Mouse (Mus musculus) limb, embryonic 15.5 days (tissue): ENCODE data around the gene Atp1a2. TPM values are rescaled to one million over a fixed set of nuclear protein-coding genes. Genes with fewer than 3 reads are reported as not detected.

Experiments used
- ATAC-seq: fragments of 200-750 bp; cut with Nextera tagmentation; 2 replicates; pipeline ENCODE4 v1.8.0; 2017; ENCODE audit warnings: low read depth, moderate TSS enrichment; ENCODE audit not compliant: insufficient number of reproducible peaks, low FRiP score, low TSS enrichment
- H3K27ac ChIP-seq: fragments of 300-500 bp; sonication (generic); 2 replicates; pipeline ENCODE4 v1.5.1; 2015; ENCODE audit warnings: moderate library complexity, mild to moderate bottlenecking, inconsistent platforms
- H3K27me3 ChIP-seq: fragments of 300-500 bp; sonication (generic); 2 replicates; pipeline ENCODE4 v1.6.1; 2015; ENCODE audit warnings: inconsistent platforms
- H3K36me3 ChIP-seq: fragments of 300-500 bp; sonication (generic); 2 replicates; pipeline ENCODE4 v1.6.1; 2015; ENCODE audit warnings: inconsistent platforms
- H3K4me1 ChIP-seq: fragments of 300-500 bp; sonication (generic); 2 replicates; pipeline ENCODE4 v1.6.1; 2015; ENCODE audit warnings: inconsistent platforms
- H3K4me2 ChIP-seq: fragments of 300-500 bp; sonication (generic); 2 replicates; pipeline ENCODE4 v1.6.1; 2015; ENCODE audit warnings: mild to moderate bottlenecking, inconsistent platforms
- H3K4me3 ChIP-seq: fragments of 300-500 bp; sonication (generic); 2 replicates; pipeline ENCODE4 v1.5.1; 2015; ENCODE audit warnings: mild to moderate bottlenecking, inconsistent platforms
- H3K9ac ChIP-seq: fragments of 300-500 bp; sonication (generic); 2 replicates; pipeline ENCODE4 v1.6.1; 2015; ENCODE audit warnings: inconsistent platforms
- H3K9me3 ChIP-seq: fragments of 300-500 bp; sonication (generic); 2 replicates; pipeline ENCODE4 v1.6.1; 2016; ENCODE audit warnings: inconsistent platforms
- WGBS: fragments of 180-500 bp; shearing (Covaris S2); methylation state at CpG from one replicate; pipeline ENCODE4 v1.1.7; 2015; 5-methylcytosine and 5-hydroxymethylcytosine counted together
- polyA plus RNA-seq: library from polyadenylated mRNA; unstranded; fragments of >200 nt; fragmentation: Nextera tagmentation; extraction: Ambion mirVana; gene quantifications from 2 replicates; pipeline ENCODE4 v1.2.1, GENCODE M21; 2015

Gene Atp1a2
- polyA plus RNA-seq, 1 experiment from 2014 or later: 5.0 TPM

DNA sequence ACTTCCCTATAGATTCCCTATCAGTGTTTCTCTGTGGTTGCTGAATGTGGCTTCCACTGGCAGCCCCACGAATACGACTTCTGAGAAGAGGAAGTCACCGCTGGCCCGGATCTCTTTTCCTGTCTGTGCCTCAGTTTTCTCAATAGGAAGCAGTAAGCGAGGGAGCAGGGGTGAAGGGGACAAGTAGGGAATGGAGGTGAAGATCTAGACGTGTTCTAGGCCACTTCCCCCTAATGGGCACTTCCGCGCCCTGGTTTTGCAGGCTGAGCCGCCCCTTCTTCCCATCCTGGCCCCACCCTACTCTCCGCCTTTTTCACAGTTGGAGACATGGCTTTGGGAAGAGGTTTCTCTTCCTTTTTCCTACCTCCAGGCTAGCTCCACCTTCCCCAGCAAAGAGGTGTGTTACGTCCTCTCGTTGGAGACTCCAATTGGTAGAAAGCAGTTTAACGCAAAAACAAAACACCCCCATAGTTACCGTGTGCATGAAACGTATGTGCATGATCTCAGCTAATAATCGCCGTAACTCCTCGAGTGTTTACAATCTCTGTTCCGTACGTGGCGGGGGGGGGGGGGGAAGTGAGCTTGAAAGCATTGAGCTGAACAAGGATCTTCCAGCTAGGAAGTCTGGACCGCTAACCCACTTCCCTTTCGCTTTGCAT is 13.5 kb upstream of the Atp1a2 start:
- H3K4me2 ChIP-seq: peak overlapping the region; percentile 97
- ATAC-seq: peak; percentile 60

DNA sequence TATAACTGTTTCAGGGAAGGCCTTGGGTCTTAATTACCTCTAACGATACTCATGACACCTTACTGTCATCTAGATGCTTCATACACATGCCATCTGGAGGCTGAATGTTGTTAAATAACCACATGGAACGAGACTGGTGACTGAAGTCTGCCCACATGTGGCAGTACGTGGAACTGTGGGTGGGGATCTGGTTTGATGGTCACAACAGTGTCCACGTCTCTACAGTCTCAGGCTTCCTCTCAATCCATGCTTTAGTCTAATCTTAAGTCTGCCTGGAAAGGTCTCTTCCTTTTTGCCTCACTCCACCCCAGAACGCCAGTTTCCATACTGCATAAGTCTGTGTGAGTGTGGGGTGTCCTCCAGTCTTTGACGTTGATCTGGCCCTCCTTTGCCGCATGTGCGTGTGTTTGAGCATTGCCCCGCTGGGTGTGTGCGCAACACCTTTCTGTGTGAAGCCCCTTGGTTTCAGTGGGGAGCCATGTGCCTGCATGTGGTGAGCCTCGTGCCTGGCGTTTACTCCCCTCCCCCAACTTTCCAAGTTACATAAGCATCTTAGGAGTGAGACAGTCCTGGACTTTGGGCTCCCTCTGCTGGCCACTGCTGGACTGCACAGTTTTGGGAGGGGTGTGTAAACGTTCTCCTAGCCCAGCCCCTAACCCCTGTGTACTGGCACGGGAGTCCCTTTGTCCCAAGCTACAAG is 12.0 kb upstream of the Atp1a2 start:
- peak; percentile 84 for ATAC-seq
- no peak overlapping the region for H3K9ac ChIP-seq
- peak overlapping the region; percentile 67 for H3K4me2 ChIP-seq
- H3K4me3 ChIP-seq: peak overlapping the region; percentile 28
- no peaks in the 10 kb centered on the region for H3K9me3 ChIP-seq
- H3K27me3 ChIP-seq: no peaks in the 10 kb centered on the region
- peaks cover 45% of the 10 kb centered on the region for H3K4me1 ChIP-seq
- no peaks in the 10 kb centered on the region for H3K36me3 ChIP-seq
- WGBS: 1% methylated on average over 14 of the region's 14 CpGs
- H3K27ac ChIP-seq: peak overlapping the region; percentile 95

More for the DNA sequence above, 13.5 kb upstream of the Atp1a2 start:
- peaks cover 45% of the 10 kb centered on the region for H3K4me1 ChIP-seq
- WGBS: 3% methylated on average over 23 of the region's 23 CpGs
- peak overlapping the region; percentile 60; the same call in 1 of the 2 replicates for H3K9ac ChIP-seq
- H3K4me3 ChIP-seq: peak overlapping the region; percentile 69
- H3K9me3 ChIP-seq: no peaks in the 10 kb centered on the region
- H3K27me3 ChIP-seq: no peaks in the 10 kb centered on the region
- H3K36me3 ChIP-seq: 0 out of 2 replicates have a peak, but pooled peaks cover 4% of the 10 kb centered on the region
- H3K27ac ChIP-seq: peak overlapping the region; percentile 95

DNA sequence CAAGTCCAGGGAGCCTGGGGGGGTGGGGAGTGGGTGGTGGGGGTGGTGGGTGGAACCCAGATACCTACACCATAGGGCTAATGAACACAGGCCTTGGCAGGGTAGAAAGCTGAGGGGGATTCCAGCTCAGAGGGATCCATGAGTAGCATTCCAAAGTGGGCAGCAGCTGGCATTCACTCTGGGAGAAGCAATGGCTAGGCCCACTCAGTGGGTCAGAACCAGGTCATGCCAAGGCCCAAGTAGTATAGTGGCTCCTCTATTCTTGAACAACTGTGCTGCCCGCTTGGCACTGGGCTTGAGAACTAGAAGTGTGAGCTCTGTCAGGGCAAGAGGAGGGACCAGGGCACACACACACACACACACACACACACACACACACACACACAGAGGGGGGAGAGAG is 10.5 kb upstream of the Atp1a2 start:
- 100% methylated on average over 1 of the region's 1 CpGs for WGBS
- no peak overlapping the region for H3K9ac ChIP-seq
- peaks cover 36% of the 10 kb centered on the region for H3K4me1 ChIP-seq
- no peak for ATAC-seq
- no peak overlapping the region for H3K4me3 ChIP-seq
- no peaks in the 10 kb centered on the region for H3K27me3 ChIP-seq
- no peaks in the 10 kb centered on the region for H3K36me3 ChIP-seq
- peak overlapping the region; percentile 72 for H3K27ac ChIP-seq
- no peaks in the 10 kb centered on the region for H3K9me3 ChIP-seq
- no peak overlapping the region for H3K4me2 ChIP-seq

DNA sequence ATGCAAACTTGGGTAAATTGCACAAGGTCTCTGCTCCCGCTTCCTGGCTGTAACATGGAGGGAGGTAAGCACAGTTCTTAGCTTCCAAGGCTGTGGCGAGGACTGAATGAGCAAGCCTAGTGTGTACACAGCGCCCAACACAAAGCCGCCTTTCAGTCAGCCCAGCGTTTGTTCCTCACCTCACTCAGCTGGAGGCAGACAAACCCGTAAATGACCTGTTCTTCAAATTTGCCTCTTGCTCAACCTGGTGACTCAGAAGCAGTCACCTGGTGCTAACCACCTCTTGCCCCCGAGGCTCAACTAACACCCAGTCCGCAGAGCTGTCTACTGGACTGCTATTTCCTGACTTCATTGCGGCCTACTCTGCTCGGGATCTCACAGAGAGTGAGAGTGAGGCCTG is 10.1 kb upstream of the Atp1a2 start:
- WGBS: 52% methylated on average over 10 of the region's 10 CpGs

DNA sequence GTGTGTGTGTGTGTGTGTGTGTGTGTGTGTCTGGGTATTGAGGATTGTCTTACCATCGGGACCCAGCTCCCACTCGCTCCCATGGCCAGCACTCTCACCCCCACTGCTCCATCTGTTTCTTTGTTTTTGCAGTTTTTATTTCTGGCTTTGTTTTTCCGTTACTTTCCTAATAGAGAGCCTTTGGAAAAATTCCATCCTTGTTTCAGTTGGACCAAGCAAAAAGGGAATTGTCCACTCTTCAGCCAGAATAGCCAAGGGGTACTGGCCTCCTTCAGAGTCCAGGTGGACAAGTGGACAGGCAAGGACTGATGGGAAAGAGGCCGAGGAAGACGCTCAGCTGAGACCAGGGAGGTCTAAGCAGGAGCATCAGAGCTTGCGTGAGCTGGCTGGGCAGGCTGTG is 9.0 kb upstream of the Atp1a2 start:
- peaks cover 36% of the 10 kb centered on the region for H3K4me1 ChIP-seq
- 65% methylated on average over 6 of the region's 6 CpGs for WGBS

More for the DNA sequence above, 10.1 kb upstream of the Atp1a2 start:
- 0 out of 2 replicates have a peak, but pooled peaks have one; percentile 1 for ATAC-seq
- Histone ChIP-seq H3K4me1 (peaks cover 32% of the 10 kb centered on the region), H3K27me3 (no peaks in the 10 kb centered on the region), H3K36me3 (no peaks in the 10 kb centered on the region), H3K9me3 (no peaks in the 10 kb centered on the region), H3K9ac (no peak overlapping the region), H3K4me3 (no peak overlapping the region), H3K4me2 (no peak overlapping the region), H3K27ac (peak overlapping the region; percentile 72)

DNA sequence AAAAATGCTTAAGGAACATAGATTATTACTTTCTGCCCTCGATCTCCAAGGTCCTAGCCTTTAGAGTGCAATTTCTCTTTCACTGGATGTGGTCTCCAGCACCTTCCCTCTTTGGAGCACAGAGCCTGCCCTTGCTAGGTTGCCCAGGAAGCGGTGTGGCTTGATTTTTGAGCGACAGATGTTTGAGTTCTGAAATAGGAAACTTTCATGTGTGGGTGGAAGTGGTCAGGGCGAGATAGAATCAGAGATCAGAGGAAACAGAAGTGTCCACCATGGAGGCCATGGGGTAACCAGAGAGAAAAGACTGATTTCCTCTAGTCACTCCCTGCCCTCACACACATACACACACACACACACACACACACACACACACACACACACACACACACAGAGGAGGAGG is 8.3 kb upstream of the Atp1a2 start:
- 59% methylated on average over 4 of the region's 4 CpGs for WGBS
- Histone ChIP-seq H3K36me3 (no peaks in the 10 kb centered on the region), H3K27ac (no peak overlapping the region), H3K9me3 (no peaks in the 10 kb centered on the region), H3K4me2 (no peak overlapping the region), H3K4me1 (peaks cover 35% of the 10 kb centered on the region), H3K9ac (no peak overlapping the region), H3K27me3 (no peaks in the 10 kb centered on the region), H3K4me3 (no peak overlapping the region)
- ATAC-seq: no peak

More for the DNA sequence above, 9.0 kb upstream of the Atp1a2 start:
- Histone ChIP-seq H3K4me3 (no peak overlapping the region), H3K27ac (no peak overlapping the region; the same call in 1 of the 2 replicates), H3K27me3 (no peaks in the 10 kb centered on the region), H3K9me3 (no peaks in the 10 kb centered on the region), H3K4me2 (no peak overlapping the region), H3K9ac (no peak overlapping the region), H3K36me3 (no peaks in the 10 kb centered on the region)
- no peak for ATAC-seq

DNA sequence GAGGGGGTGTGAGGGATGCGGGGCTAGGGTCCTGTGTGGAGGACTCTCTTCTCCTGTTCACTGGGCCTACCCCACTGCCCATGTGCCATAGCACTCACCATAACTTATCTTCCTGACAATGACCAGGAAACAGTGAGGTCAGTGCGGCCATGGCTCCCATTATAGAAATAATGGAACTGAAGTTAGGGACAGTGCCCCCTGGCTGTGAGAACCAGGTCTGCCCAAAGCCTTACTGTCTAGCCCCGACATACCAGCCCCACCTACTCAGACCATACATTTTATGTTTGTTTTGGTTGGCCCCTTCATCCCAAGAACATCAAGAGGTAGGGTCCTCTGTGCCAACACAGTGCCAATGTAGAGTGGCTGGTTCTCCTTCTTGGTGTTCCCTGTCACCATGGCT is 7.8 kb upstream of the Atp1a2 start:
- peaks cover 35% of the 10 kb centered on the region for H3K4me1 ChIP-seq
- no peak overlapping the region for H3K4me3 ChIP-seq
- no peaks in the 10 kb centered on the region for H3K9me3 ChIP-seq
- no peak overlapping the region for H3K9ac ChIP-seq
- no peaks in the 10 kb centered on the region for H3K36me3 ChIP-seq
- no peak overlapping the region for H3K4me2 ChIP-seq
- H3K27me3 ChIP-seq: no peaks in the 10 kb centered on the region
- ATAC-seq: no peak
- no peak overlapping the region for H3K27ac ChIP-seq
- WGBS: 69% methylated on average over 3 of the region's 3 CpGs

DNA sequence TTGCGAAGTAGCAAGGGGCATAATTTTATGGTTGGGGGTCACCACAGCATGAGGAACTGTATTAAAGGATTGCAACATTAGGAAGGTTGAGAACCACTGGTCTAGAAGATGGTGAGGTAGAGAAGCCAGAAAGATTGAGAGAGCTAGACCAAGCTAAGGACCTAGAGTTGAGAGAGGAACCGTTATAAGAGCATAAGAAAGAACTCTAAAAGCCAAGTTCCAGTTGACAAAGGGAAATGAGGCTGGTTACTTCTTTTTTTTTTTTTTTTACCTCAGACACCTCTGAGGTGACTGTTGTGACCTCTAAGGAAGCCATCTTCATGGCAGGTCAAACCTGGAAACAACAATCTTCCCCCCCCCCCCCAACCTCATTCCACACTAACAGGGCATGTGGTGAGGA is 7.3 kb upstream of the Atp1a2 start:
- Histone ChIP-seq H3K9ac (no peak overlapping the region), H3K4me2 (no peak overlapping the region), H3K27ac (no peak overlapping the region), H3K9me3 (no peaks in the 10 kb centered on the region), H3K36me3 (no peaks in the 10 kb centered on the region), H3K27me3 (no peaks in the 10 kb centered on the region), H3K4me3 (no peak overlapping the region), H3K4me1 (peaks cover 34% of the 10 kb centered on the region)
- WGBS: 88% methylated on average over 2 of the region's 2 CpGs
- no peak for ATAC-seq

DNA sequence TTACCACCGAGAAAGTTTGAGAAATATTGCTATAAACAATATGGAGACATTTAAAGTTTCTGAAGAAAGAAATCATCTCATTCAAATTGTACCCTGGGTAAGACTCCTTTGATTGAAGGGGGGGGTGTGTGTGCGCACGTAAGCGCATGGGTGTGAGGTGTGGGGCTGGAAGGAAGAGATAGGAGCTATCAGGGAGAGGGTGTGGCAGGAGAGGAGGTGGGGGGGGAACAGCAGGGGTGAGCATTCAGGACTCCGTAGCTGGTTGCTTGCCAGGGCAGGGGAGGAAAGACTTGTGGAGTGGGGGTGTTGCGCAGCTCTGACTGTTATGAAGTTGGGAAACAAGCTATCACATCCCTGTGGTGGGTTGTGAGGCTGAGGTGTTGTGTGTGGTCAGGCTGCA is 6.6 kb upstream of the Atp1a2 start:
- ATAC-seq: no peak
- no peak overlapping the region for H3K4me2 ChIP-seq
- WGBS: 67% methylated on average over 6 of the region's 6 CpGs
- no peaks in the 10 kb centered on the region for H3K9me3 ChIP-seq
- H3K27me3 ChIP-seq: no peaks in the 10 kb centered on the region
- H3K36me3 ChIP-seq: no peaks in the 10 kb centered on the region
- no peak overlapping the region for H3K4me3 ChIP-seq
- peaks cover 35% of the 10 kb centered on the region for H3K4me1 ChIP-seq
- no peak overlapping the region for H3K27ac ChIP-seq
- no peak overlapping the region for H3K9ac ChIP-seq

DNA sequence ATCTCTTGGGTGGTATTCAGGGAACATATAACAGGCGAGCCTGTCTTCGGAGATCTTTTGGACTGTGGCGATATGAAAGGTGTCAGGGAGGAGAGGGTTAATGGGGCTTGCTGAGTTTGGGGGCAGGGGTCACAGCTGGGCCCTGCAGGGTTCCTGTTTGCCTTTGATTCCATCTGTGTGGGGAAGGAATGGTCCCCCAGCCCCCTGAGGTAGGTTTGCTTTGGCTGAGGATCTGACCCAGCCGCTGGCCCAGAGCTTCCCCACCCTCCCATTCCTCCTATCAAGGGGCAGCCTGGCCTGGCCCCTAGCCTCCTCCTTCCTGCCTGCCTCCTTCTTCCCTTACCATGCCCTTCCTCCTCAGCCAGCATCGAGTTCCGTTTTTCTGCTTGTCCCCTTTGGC is 5.0 kb upstream of the Atp1a2 start:
- Histone ChIP-seq H3K4me2 (no peak overlapping the region), H3K27ac (no peak overlapping the region), H3K9ac (no peak overlapping the region), H3K4me3 (no peak overlapping the region), H3K27me3 (no peaks in the 10 kb centered on the region), H3K36me3 (no peaks in the 10 kb centered on the region), H3K9me3 (no peaks in the 10 kb centered on the region), H3K4me1 (peaks cover 39% of the 10 kb centered on the region)
- 19% methylated on average over 6 of the region's 6 CpGs for WGBS
- ATAC-seq: no peak

DNA sequence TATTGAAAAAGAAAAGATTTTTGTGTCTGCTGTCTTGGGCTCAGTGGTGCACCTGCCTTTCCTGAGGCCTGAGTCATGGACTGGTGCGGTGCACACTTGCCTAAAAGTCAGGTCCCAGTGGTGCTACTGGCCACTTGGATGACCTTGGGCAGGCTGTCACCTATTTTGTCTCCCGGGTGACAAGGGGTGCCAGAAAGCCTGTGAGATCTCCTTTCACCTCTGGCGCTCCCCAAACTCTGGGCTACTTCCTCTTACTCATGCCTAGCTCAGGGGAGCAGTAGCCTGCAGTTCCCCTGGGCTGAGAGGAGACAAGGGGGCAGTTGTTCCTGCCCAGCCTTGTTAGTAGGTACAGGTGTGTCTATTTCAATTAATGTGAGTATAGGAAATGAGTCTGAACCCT is 4.4 kb upstream of the Atp1a2 start:
- 69% methylated on average over 3 of the region's 3 CpGs for WGBS

DNA sequence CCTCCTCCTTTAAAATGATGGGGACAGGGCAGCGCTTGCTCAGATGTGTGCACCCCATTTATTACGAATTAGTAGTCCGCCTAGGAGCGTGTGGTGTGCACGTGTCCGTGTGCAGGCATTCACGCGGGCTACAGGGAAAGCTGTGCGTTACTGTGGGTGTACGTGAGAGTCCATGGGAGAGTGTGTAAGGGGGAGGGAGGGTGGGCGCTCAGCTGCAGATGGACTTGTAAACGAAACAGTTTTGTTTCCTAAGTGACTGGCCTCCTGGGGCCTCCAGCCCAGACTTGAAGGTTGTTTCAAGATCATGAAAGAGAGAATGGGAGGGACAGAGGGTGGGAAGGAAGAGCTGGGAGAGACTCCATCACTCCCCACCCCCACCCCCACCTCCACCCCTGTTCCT is 3.3 kb upstream of the Atp1a2 start:
- Histone ChIP-seq H3K27me3 (no peaks in the 10 kb centered on the region), H3K9ac (no peak overlapping the region), H3K4me1 (peaks cover 52% of the 10 kb centered on the region), H3K9me3 (no peaks in the 10 kb centered on the region), H3K4me2 (no peak overlapping the region), H3K4me3 (no peak overlapping the region), H3K36me3 (no peaks in the 10 kb centered on the region), H3K27ac (no peak overlapping the region)
- ATAC-seq: no peak
- 34% methylated on average over 12 of the region's 12 CpGs for WGBS

More for the DNA sequence above, 4.4 kb upstream of the Atp1a2 start:
- Histone ChIP-seq H3K4me1 (peaks cover 42% of the 10 kb centered on the region), H3K4me3 (no peak overlapping the region), H3K36me3 (no peaks in the 10 kb centered on the region), H3K9me3 (no peaks in the 10 kb centered on the region), H3K4me2 (no peak overlapping the region), H3K27me3 (no peaks in the 10 kb centered on the region), H3K27ac (no peak overlapping the region), H3K9ac (no peak overlapping the region)
- no peak for ATAC-seq
